ENCODE assay signal across 8 mouse cellular contexts in genomic region chr2:174312118-174312647, GRCm38 (mm10). TPM values are rescaled to one million over a fixed set of nuclear protein-coding genes. Genes with fewer than 3 reads are reported as not detected.
A peak's percentile ranks its signal among the peaks of the same experiment; 100 is the strongest.
DNase-seq lines count a peak whose midpoint lies in the region; ATAC-seq lines count a peak whose summit lies in the region.

No protein-coding gene starts in this region.

- H3K9me3 ChIP-seq in intestine, embryonic 14.5 days (ENCODE audit: control insufficient read depth, low read length) = no peaks in the 10 kb centered on the region

- no peak overlapping the region for H3K4me2 ChIP-seq in intestine, embryonic 14.5 days (ENCODE audit: low read length)

- H3K36me3 ChIP-seq in intestine, embryonic 14.5 days (ENCODE audit: control insufficient read depth, insufficient read depth, low read length) = no peaks in the 10 kb centered on the region

- 22% methylated on average over 4 of the region's 4 CpGs for WGBS in intestine, embryonic 14.5 days

- peak; percentile 74 for DNase-seq in T-cell, adult 2 months (ENCODE audit: low spot score)
- DNase-seq in cerebellum, postnatal 10 days = peak; percentile 91 to 93
- DNase-seq in frontal cortex, adult 2 months (ENCODE audit: extremely low spot score in 1 of 2, low spot score in 1 of 2) = peak; percentile 54 to 93
- DNase-seq in intestine, embryonic 14.5 days (ENCODE audit: low spot score) = peak; percentile 89
- peak; percentile 56 to 57 for DNase-seq in left cerebral cortex, adult 8-10 months (ENCODE audit: low spot score in 2 of 2)
- DNase-seq in lung, postnatal 4 days = peak; percentile 70 to 85
- peak; percentile 84 for DNase-seq in right cerebral cortex, adult 18-20 months
- DNase-seq in urinary bladder, postnatal 25 days (ENCODE audit: low spot score) = peak; percentile 73

- H3K4me1 ChIP-seq in intestine, embryonic 14.5 days (replicated peaks; ENCODE audit: control insufficient read depth, insufficient read depth, low read length) = peaks cover 4% of the 10 kb centered on the region

- no peak overlapping the region for H3K27ac ChIP-seq in intestine, embryonic 14.5 days (ENCODE audit: low read depth)

- H3K27me3 ChIP-seq in intestine, embryonic 14.5 days (replicated peaks; ENCODE audit: control insufficient read depth, insufficient read depth, low read length) = no peaks in the 10 kb centered on the region

- no peak overlapping the region for H3K9ac ChIP-seq in intestine, embryonic 14.5 days (ENCODE audit: low read length)

- ATAC-seq in intestine, embryonic 14.5 days (replicated peaks; ENCODE audit: low FRiP score, low TSS enrichment, low read depth) = peak; percentile 68

- no peak overlapping the region for H3K4me3 ChIP-seq in intestine, embryonic 14.5 days (ENCODE audit: low read depth, low read length)

RNA-seq across cellular contexts. Expression of gene Gnas, which starts 28.1 kb away (rescaled TPM):
- polyA plus RNA-seq in frontal cortex, adult 2 months (2012; rRNA removed) = 2,156 and 2,275 TPM in 2 replicates
- polyA plus RNA-seq in intestine, embryonic 14.5 days (2014; fragmentation: Nextera tagmentation; extraction: Ambion mirVana) = 1,658 and 1,793 TPM in 2 replicates
- 1,000 to 10,000 TPM; 1,754 to 1,798 (median 1,783) TPM for total RNA-seq in left cerebral cortex, adult 8-10 months (2022)

RNA-seq across cellular contexts. Expression of gene Gm20721, which starts 34.3 kb away (rescaled TPM):
- 2.9 and 7.7 TPM in 2 replicates for polyA plus RNA-seq in frontal cortex, adult 2 months (2012; rRNA removed)
- 8.2 and 12.6 TPM in 2 replicates for polyA plus RNA-seq in intestine, embryonic 14.5 days (2014; fragmentation: Nextera tagmentation; extraction: Ambion mirVana)
- 1 to 10 TPM in 3 of 4 experiments, under 1 TPM in 1; 0.91 to 3.4 (median 1.6) TPM for total RNA-seq in left cerebral cortex, adult 8-10 months (2022)
